15 mouse cellular contexts compared by ENCODE assay signal in genomic region chr16:43935367-43935766, GRCm38 (mm10). TPM values are rescaled to one million over a fixed set of nuclear protein-coding genes. Genes with fewer than 3 reads are reported as not detected.
A peak's percentile ranks its signal among the peaks of the same experiment; 100 is the strongest.
DNase-seq lines count a peak whose midpoint lies in the region; ATAC-seq lines count a peak whose summit lies in the region.
"Had no signal": no experiment of that assay in that cellular context is flagged by ENCODE, and none has a peak within 500 bp of the region (broad histone marks: within the 10 kb centered on the region; RNA-seq: fewer than 3 reads in every experiment).

No protein-coding gene starts in this region.

- no peaks in the 10 kb centered on the region for H3K27me3 ChIP-seq in heart, embryonic 12.5 days (replicated peaks)
- no peaks in the 10 kb centered on the region for H3K27me3 ChIP-seq in liver, embryonic 11.5 days (replicated peaks; ENCODE audit: control insufficient read depth, insufficient read depth, low read length)
- H3K27me3 ChIP-seq: embryonic facial prominence, embryonic 13.5 days; forebrain, embryonic 13.5 days; liver, embryonic 12.5 days; Patski; stomach, embryonic 15.5 days had no signal

- H3K4me2 ChIP-seq in heart, embryonic 12.5 days = no peak overlapping the region
- H3K4me2 ChIP-seq in liver, embryonic 11.5 days = no peak overlapping the region
- H3K4me2 ChIP-seq: embryonic facial prominence, embryonic 13.5 days; forebrain, embryonic 13.5 days; liver, embryonic 12.5 days; stomach, embryonic 15.5 days had no signal

- H3K4me3 ChIP-seq in heart, embryonic 12.5 days = no peak overlapping the region
- H3K4me3 ChIP-seq in liver, embryonic 11.5 days (ENCODE audit: low read depth, low read length) = no peak overlapping the region
- H3K4me3 ChIP-seq: embryonic facial prominence, embryonic 13.5 days; forebrain, embryonic 13.5 days; liver, embryonic 12.5 days; myocyte; stomach, embryonic 15.5 days had no signal

- no peak for ATAC-seq in heart, embryonic 12.5 days (ENCODE audit: insufficient number of reproducible peaks, low FRiP score)
- ATAC-seq in liver, embryonic 11.5 days (replicated peaks; ENCODE audit: low FRiP score) = no peak
- ATAC-seq: forebrain, embryonic 13.5 days; liver, embryonic 12.5 days; Patski had no signal

- WGBS in heart, embryonic 12.5 days = 61% methylated on average over 3 of the region's 3 CpGs
- WGBS in liver, embryonic 11.5 days = 87% methylated on average over 3 of the region's 3 CpGs

- H3K4me1 ChIP-seq in heart, embryonic 12.5 days (replicated peaks) = no peaks in the 10 kb centered on the region
- H3K4me1 ChIP-seq in liver, embryonic 11.5 days (replicated peaks; ENCODE audit: control insufficient read depth, insufficient read depth, low read length) = peaks cover 8% of the 10 kb centered on the region; the same call in 1 of the 2 replicates
- H3K4me1 ChIP-seq: embryonic facial prominence, embryonic 13.5 days; forebrain, embryonic 13.5 days; stomach, embryonic 15.5 days had no signal

- intact Hi-C loops in left cerebral cortex, postnatal 4 days (cut with DNase I) = no loop called here
- intact Hi-C loops in left cerebral cortex, postnatal 10 days (cut with DNase I) = no loop called here

- H3K27ac ChIP-seq in heart, embryonic 12.5 days (ENCODE audit: poor library complexity, severe bottlenecking) = no peak overlapping the region
- H3K27ac ChIP-seq in liver, embryonic 11.5 days (ENCODE audit: low read depth, low read length) = no peak overlapping the region
- H3K27ac ChIP-seq: embryonic facial prominence, embryonic 13.5 days; forebrain, embryonic 13.5 days; liver, embryonic 12.5 days; stomach, embryonic 15.5 days had no signal

- no peak overlapping the region for H3K9ac ChIP-seq in heart, embryonic 12.5 days
- H3K9ac ChIP-seq in liver, embryonic 11.5 days (ENCODE audit: low read depth, low read length) = no peak overlapping the region
- H3K9ac ChIP-seq: embryonic facial prominence, embryonic 13.5 days; forebrain, embryonic 13.5 days; liver, embryonic 12.5 days; stomach, embryonic 15.5 days had no signal

- H3K9me3 ChIP-seq in heart, embryonic 12.5 days (replicated peaks) = no peaks in the 10 kb centered on the region
- no peaks in the 10 kb centered on the region for H3K9me3 ChIP-seq in liver, embryonic 11.5 days (ENCODE audit: control insufficient read depth, low read length)
- H3K9me3 ChIP-seq: embryonic facial prominence, embryonic 13.5 days; forebrain, embryonic 13.5 days; liver, embryonic 12.5 days; stomach, embryonic 15.5 days had no signal

- peak; percentile 62 for DNase-seq in heart, adult 11 months
- DNase-seq in left cerebral cortex, postnatal 4 days = peak; percentile 41
- DNase-seq in left cerebral cortex, postnatal 10 days (ENCODE audit: extremely low spot score in 1 of 2, low spot score in 2 of 2) = no peak
- DNase-seq in brain, adult 2 months (ENCODE audit: low read depth, low spot score) = peak; percentile 54
- peak; percentile 38 to 45 for DNase-seq in cerebellum, postnatal 36 days
- DNase-seq in liver, embryonic 11.5 days (ENCODE audit: low spot score) = no peak
- DNase-seq: gastrocnemius, postnatal 14 days; thymus, postnatal 4 days had no signal

- no peaks in the 10 kb centered on the region for H3K36me3 ChIP-seq in heart, embryonic 12.5 days
- H3K36me3 ChIP-seq in liver, embryonic 11.5 days (ENCODE audit: control insufficient read depth, insufficient read depth, low read length) = no peaks in the 10 kb centered on the region
- H3K36me3 ChIP-seq: embryonic facial prominence, embryonic 13.5 days; liver, embryonic 12.5 days; stomach, embryonic 15.5 days had no signal

RNA-seq across cellular contexts. Expression of gene Qtrt2, which starts 8.8 kb away (rescaled TPM):
- 16.6 and 17.9 TPM in 2 replicates for polyA plus RNA-seq in heart, embryonic 12.5 days (2016; fragmentation: Nextera tagmentation; extraction: Ambion mirVana)
- 10 to 100 TPM; 32.9 to 35.3 TPM for total RNA-seq in left cerebral cortex, postnatal 4 days (2021)
- 10 to 100 TPM; 24.9 to 29.2 TPM for total RNA-seq in left cerebral cortex, postnatal 10 days (2021)
- polyA plus RNA-seq in liver, embryonic 11.5 days (2014; fragmentation: Nextera tagmentation; extraction: Ambion mirVana) = 26.5 and 27.7 TPM in 2 replicates

RNA-seq across cellular contexts. Expression of gene Zdhhc23, which starts 44.2 kb away (rescaled TPM):
- 1.8 and 2.2 TPM in 2 replicates for polyA plus RNA-seq in heart, embryonic 12.5 days (2016; fragmentation: Nextera tagmentation; extraction: Ambion mirVana)
- total RNA-seq in left cerebral cortex, postnatal 4 days (2021) = 10 to 100 TPM; 26.1 to 26.7 TPM
- 10 to 100 TPM; 30.6 to 33.7 TPM for total RNA-seq in left cerebral cortex, postnatal 10 days (2021)
- 0.88 and 1.4 TPM in 2 replicates for polyA plus RNA-seq in liver, embryonic 11.5 days (2014; fragmentation: Nextera tagmentation; extraction: Ambion mirVana)
- polyA plus RNA-seq: myocyte had no signal

RNA-seq across cellular contexts. Expression of gene Ccdc191, which starts 45.8 kb away (rescaled TPM):
- polyA plus RNA-seq in heart, embryonic 12.5 days (2016; fragmentation: Nextera tagmentation; extraction: Ambion mirVana) = 8.1 and 8.7 TPM in 2 replicates
- total RNA-seq in left cerebral cortex, postnatal 4 days (2021) = 1 to 10 TPM; 2.4 to 3.8 TPM
- 1 to 10 TPM; 2.3 to 2.5 TPM for total RNA-seq in left cerebral cortex, postnatal 10 days (2021)
- 7.9 and 9.4 TPM in 2 replicates for polyA plus RNA-seq in liver, embryonic 11.5 days (2014; fragmentation: Nextera tagmentation; extraction: Ambion mirVana)

Comparison
In these comparisons a context has a peak if more than half of its experiments do, and no peak if none do; other contexts are left out.
1. DNase-seq: peak in heart, adult 11 months (single experiment), left cerebral cortex, postnatal 4 days (single experiment), brain, adult 2 months (single experiment) and cerebellum, postnatal 36 days (2 of 2); none in left cerebral cortex, postnatal 10 days (0 of 2) and liver, embryonic 11.5 days (single experiment).